Mouse (Mus musculus): ENCODE measurements around the gene Slc25a12.

Gene Slc25a12

GRCm38 (mm10) chr2:71309726-71310125 is 57.8 kb downstream of the Slc25a12 start:
- no peak for DNase-seq (ENCODE audit: low spot score in 2 of 2)

- no peak for DNase-seq (ENCODE audit: low spot score in 2 of 2)
Measured at GRCm38 (mm10) chr2:71306357-71306756, 61.2 kb downstream of the Slc25a12 start.

- no peak for DNase-seq (ENCODE audit: low spot score in 2 of 2)
Measured at GRCm38 (mm10) chr2:71304821-71305220, 62.7 kb downstream of the Slc25a12 start.

GRCm38 (mm10) chr2:71303221-71303620 is 64.3 kb downstream of the Slc25a12 start:
- no peak for DNase-seq (ENCODE audit: low spot score in 2 of 2)

DNA sequence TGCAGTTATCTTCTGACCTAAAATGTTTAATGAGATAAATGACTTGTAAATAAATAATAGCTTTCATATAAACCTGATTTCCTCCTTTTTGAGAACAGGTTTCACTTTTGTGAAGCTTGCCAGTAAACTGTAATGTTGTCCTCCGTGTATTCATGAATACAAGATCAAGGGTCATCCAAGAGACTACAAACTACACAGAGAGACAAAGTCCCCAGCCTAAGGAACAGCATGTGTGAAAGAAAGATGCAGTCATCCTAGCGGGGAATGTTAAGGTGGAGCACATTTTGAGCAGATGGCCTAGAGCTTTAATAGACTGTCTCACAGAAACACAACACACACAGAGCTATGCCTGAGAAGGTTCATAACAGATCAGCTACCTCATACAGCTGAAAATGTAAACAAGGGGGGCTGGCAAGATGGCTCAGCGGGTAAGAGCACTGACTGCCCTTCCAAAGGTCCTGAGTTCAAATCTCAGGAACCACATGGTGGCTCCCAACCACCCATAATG is 65.3 kb downstream of the Slc25a12 start:
- DNase-seq (ENCODE audit: low spot score in 2 of 2) = no peak

GRCm38 (mm10) chr2:71298729-71299128 is 68.8 kb downstream of the Slc25a12 start:
- no peak for DNase-seq (ENCODE audit: low spot score in 2 of 2)

DNA sequence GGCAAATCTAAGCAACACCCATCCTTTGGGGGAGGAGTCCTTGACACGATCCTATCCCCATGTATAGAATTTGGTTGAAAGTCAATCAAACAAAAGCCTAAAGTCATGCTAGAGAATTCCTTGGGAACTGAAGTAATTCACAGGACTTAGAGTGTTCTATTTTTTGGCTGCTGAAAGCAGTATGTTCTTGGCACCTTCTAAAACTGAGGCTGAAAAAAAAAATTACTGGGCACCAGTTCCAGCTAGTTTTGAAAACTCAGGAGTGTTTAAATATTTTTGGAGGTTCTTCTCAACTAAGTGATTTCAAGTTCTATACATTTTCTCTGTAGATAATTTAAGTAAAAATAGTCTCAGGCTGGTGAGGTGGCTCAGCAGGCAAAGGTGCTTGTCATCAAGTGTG is 70.0 kb downstream of the Slc25a12 start:
- DNase-seq (ENCODE audit: low spot score in 2 of 2) = no peak

DNA sequence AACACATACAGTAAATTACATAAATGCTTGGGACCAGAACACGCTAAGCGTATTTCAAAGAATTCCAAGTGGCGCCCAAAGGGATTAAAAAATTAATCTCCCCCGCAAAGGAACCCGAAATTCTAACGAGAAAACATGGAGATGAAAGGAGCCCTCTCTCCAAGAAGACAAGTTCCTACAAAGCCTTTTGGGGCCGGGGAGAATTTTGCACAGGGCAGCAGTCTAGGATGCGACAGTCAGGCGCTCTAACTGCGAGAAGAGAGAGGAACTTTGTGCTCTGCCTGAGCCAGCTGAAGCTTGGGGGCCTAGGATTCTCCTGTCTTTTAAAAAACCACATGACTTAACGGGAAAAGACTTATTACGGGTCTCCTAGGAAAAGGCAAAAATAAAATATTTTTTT is 71.7 kb downstream of the Slc25a12 start:
- no peak for DNase-seq (ENCODE audit: low spot score in 2 of 2)

DNA sequence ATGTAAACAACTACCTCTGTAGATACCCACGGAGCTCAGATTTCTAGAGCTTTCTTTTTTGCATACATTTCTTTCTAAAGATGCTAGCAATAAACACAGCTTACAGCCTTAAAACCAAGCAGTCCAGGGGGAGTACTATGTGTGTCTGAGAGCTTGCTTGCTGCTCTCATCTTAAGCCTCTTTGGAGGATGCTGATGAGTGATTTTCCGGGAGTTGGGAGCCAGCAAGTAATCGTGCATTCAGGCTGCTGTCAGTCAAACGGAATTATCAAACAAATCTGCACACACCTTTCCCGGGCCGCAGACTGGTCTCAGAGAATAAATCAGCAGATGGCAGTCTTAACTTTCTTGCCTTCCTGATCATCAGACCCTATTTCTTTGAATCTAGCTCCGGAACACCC is 73.1 kb downstream of the Slc25a12 start:
- no peak for DNase-seq (ENCODE audit: low spot score in 2 of 2)

DNA sequence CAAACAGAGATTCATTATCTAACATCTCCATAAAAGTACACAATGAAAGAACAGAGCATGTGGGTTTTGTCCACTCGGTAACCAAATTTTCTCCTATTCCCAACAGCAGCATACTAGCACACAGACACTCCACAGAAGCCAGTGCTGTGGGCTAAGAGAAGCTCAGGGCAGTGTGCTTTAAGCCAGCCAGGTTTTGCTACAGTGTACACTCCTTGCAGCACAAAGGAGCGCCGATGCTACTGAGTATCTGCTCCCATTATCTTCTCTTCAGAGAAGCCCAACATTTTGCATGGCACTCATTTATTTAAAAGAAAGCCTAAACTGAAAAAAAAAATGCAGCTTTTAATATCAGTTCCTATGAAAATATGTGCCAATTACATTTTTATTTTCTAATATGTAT is 73.6 kb downstream of the Slc25a12 start:
- no peak for DNase-seq (ENCODE audit: low spot score in 2 of 2)

GRCm38 (mm10) chr2:71291566-71291965 is 76.0 kb downstream of the Slc25a12 start:
- DNase-seq (ENCODE audit: low spot score in 2 of 2) = no peak

DNA sequence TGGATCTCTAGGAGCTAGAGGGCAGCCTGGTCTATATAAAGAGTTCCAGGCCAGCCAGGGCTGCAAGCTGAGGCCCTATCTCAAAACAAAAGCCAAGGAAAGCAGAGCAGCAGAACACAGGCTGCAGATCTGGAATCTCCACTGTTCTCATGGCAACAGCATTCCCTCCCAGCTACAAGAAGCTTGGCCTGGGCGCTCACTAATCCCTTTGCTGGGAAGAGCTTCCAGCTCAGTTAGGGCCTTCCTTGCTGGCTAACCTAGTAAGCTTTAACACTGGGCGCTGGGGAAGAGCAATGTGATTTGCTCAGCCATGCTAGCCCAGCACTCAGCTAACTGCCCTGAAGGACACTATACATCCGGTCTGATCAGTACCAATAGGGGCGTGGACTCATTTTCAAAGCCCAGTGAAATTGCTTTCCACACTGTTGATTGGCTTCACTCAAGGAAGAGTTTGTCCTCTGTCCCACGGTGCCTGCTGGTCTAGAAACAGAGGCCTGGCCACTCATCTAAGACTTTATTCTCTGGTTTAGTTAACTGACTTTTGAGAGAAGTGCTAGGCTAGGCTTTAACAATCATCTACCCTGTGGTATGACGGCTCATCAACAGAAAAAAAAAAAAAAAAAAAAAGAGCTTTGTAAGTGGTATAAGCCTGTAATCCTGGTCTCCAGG is 77.3 kb downstream of the Slc25a12 start:
- DNase-seq (ENCODE audit: low spot score in 2 of 2) = no peak

DNA sequence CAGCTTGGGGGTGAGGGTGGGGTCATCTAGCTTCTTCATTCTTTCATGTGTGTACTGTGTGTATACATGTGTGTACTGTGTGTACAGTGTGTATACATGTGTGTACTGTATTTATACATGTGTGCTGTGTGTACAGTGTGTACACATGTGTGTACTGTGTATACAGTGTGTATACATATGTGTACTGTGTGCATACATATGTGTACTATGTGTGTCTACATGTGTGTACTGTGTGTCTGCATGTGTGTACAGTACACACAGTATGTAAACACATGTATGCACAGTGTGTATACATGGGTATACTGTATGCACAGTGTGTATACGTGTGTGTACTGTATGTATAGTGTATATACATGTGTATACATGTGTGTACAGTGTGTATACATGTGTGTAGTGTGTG is 85.6 kb downstream of the Slc25a12 start:
- DNase-seq (ENCODE audit: low spot score in 2 of 2) = no peak

DNA sequence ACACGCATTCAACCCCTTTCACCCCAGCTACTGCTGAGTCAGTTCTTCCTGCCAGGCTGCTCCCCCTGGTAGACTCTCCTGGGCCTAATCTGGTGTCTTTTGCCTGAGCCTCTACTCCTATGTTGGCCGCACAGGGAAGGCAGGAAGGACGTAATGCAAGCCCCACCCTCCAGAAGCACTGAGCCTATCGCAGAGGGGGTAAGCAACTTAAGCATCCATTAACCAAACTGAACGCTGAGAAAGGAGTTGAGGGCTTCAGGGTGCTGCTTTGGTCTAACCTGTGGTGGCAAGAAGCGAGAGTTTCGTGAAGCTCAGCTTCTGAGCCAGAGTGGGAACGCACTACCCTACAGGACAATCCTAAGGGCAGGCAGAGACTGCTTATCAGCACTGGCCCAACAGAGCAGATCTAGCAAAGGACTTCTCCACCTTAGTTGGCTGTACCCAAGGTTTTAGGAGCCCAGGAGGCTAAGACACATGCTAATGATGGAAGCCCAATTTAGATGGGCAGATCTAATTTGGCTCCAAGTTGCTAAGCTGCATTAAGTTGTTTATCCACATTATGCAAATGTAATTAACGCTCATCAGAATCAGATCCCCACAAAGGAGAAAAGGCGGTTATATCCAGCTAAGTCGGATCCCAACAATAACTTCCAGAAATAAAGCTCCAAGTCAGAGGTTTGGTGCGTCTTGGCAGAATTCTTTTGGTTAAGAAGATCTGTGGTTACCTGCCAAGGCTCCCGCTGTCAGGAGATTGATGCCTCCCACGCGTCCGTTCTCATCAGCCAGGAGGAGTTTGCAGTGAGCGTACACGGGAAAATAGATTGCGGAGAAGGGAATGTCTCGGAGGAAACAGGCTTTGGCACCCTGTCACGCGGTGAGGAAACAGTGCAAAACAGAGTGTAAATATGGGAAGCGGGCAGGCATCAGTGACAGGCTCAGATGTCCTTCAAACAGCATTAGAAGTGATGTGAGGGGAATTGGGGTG is 88.5 kb downstream of the Slc25a12 start:
- DNase-seq (ENCODE audit: low spot score in 2 of 2) = peak; percentile 16 to 22

GRCm38 (mm10) chr2:71275734-71276133 is 91.8 kb downstream of the Slc25a12 start:
- no peak for DNase-seq (ENCODE audit: low spot score in 2 of 2)

- no peak for DNase-seq (ENCODE audit: low spot score in 2 of 2)
Measured at GRCm38 (mm10) chr2:71273955-71274679, 93.4 kb downstream of the Slc25a12 start.

GRCm38 (mm10) chr2:71270085-71270484 is 97.5 kb downstream of the Slc25a12 start:
- no peak for DNase-seq (ENCODE audit: low spot score in 2 of 2)

- no peak for DNase-seq (ENCODE audit: low spot score in 2 of 2)
Measured at GRCm38 (mm10) chr2:71269332-71269731, 98.2 kb downstream of the Slc25a12 start.

GRCm38 (mm10) chr2:71268691-71269090 is 98.9 kb downstream of the Slc25a12 start:
- DNase-seq (ENCODE audit: low spot score in 2 of 2) = no peak

- no peak for DNase-seq (ENCODE audit: low spot score in 2 of 2)
Measured at GRCm38 (mm10) chr2:71264585-71264984, 103.0 kb downstream of the Slc25a12 start.

DNA sequence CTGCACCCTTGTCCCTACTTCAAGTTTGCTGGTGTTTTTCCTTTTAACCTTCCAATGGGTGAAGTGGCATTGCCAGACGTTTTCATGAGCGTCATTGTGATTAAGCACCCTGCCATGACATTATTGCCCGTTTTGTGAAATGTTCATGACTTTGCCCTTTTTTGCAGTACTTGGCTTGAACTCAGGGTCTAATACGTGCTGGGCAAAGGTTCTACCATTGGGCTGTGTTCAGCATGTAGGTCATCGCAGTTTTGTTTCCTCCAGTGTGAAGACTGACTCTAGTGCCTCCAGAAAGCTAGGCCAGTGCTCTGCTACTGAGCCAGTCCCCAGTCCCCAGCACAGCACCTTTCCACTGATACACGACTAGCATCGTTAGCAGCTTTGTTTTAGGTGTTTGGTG is 111.0 kb downstream of the Slc25a12 start:
- DNase-seq (ENCODE audit: low spot score in 2 of 2) = no peak

GRCm38 (mm10) chr2:71254836-71255235 is 112.7 kb downstream of the Slc25a12 start:
- DNase-seq (ENCODE audit: low spot score in 2 of 2) = no peak

Measured in frontal cortex, postnatal 25 days (tissue).